Mouse (Mus musculus): ENCODE results near the gene Nol4l. TPM values are rescaled to one million over a fixed set of nuclear protein-coding genes. Genes with fewer than 3 reads are reported as not detected.

Nol4l gene
- polyA plus RNA-seq (2014; fragmentation: Illumina TruSeq; extraction: RNeasy Lipid Tissue Mini Kit (QIAGEN cat#74804); ENCODE audit: low read depth, low replicate concordance) = 73.8 TPM

DNA sequence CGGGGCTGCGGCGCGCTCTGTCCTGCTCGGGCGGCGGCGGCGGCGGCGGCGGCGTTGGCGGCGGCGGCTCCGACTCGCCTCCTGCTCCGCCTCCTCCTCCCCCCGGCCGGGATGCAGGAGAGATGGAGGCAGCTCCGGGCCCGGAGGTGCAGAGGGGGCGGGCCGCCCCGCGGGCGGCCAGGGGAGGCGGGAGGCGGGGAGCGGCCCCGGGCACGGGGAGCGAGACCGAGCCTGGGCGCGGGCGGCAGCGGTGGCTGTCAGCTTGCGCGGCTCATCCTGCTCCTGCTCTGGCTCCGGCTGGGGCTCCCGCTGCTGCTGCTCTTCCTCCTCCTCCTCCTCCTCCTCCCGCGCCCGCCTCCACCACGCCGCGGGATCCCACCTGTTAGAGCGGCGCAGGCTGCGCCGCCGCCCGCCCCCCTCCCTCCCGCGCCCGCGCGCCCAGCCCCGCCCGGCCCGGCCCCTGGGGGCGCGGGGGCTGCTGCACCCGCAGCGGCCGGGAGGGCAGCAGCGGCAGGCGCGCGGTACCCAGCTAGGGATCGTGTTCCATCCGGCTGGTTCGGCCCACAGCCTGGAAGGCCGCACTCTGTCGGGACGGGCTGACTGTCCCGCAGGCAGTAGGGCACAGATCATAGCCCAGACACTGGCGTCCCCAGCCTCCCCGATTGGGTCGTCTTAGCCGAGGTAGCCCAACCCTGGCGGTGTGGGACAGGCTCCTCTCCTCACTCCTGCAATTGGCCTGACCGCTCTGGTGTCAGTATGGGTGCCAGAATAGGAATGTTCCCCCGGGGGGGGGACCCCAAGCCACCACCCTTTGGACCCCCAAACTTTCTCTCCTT, at the start of gene Nol4l:
TSS of gene Nol4l (minus strand) at position 41 of the 836 bp plus-strand sequence.

DNA sequence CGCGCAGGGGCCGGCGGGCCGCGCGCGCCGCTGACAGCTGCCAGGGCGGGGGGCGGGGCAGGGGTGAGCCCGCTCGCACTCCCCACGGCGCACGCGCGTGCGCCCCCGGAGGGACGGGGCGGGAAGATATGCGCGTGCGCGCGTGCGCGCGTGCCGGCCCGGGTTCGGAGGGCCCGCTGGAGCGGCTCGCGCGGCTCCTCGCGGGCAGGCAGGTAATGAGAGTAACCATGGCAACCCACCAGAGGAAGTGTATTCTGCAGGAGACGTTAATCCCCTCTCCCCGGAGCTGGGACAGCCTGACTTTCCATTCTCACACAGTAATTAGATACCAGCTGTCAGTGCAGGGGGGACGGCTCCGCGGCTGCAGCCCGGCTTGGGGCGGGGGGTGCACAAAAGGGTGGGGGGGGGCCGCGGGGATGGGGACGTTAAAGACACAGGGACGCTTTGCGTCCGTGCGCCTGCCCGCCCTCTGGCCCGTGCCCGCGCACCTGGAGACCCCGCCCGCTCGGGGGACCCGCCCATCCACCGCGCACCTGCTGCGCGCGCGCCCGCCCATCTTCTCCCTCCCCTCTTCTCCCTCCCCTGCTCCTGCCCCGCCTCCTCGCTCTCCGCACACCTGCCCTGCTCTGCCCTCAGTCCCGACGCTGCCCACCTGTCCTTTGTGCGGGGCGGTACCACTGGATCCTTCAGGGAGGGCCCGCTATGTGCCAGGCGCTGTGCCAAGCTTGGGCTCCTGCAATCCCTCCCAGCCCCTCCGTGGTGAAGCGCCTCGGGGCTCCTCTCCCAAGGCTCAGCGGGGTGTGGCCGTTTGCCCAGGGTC, 37.0 kb downstream of the Nol4l start, which contains the start of gene 4930404H24Rik:
TSS of gene 4930404H24Rik (plus strand) at position 218 of the 820 bp plus-strand sequence.

Other genes with a start within 250 kb of the Nol4l start
- 79.1 TPM for gene Kif3b, start 238.6 kb downstream of the Nol4l start, polyA plus RNA-seq (2014; fragmentation: Illumina TruSeq; extraction: RNeasy Lipid Tissue Mini Kit (QIAGEN cat#74804); ENCODE audit: low read depth, low replicate concordance)
- gene Asxl1, start 184.1 kb downstream of the Nol4l start, polyA plus RNA-seq (2014; fragmentation: Illumina TruSeq; extraction: RNeasy Lipid Tissue Mini Kit (QIAGEN cat#74804); ENCODE audit: low read depth, low replicate concordance) = 39.8 TPM
- gene 4930404H24Rik, start 37.2 kb downstream of the Nol4l start, polyA plus RNA-seq (2014; fragmentation: Illumina TruSeq; extraction: RNeasy Lipid Tissue Mini Kit (QIAGEN cat#74804); ENCODE audit: low read depth, low replicate concordance) = 4.5 TPM
- 3.4 TPM for gene Commd7, start 102.8 kb upstream of the Nol4l start, polyA plus RNA-seq (2014; fragmentation: Illumina TruSeq; extraction: RNeasy Lipid Tissue Mini Kit (QIAGEN cat#74804); ENCODE audit: low read depth, low replicate concordance)
- gene Dnmt3b, start 119.5 kb upstream of the Nol4l start, polyA plus RNA-seq (2014; fragmentation: Illumina TruSeq; extraction: RNeasy Lipid Tissue Mini Kit (QIAGEN cat#74804); ENCODE audit: low read depth, low replicate concordance) = 2.3 TPM
- gene Dnmt3c, start 166.7 kb upstream of the Nol4l start, polyA plus RNA-seq (2014; fragmentation: Illumina TruSeq; extraction: RNeasy Lipid Tissue Mini Kit (QIAGEN cat#74804); ENCODE audit: low read depth, low replicate concordance) = 0.28 TPM
- 246 TPM for gene Mapre1, start 211.3 kb upstream of the Nol4l start, polyA plus RNA-seq (2014; fragmentation: Illumina TruSeq; extraction: RNeasy Lipid Tissue Mini Kit (QIAGEN cat#74804); ENCODE audit: low read depth, low replicate concordance)
- gene Efcab8, start 250.0 kb upstream of the Nol4l start, polyA plus RNA-seq (2014; fragmentation: Illumina TruSeq; extraction: RNeasy Lipid Tissue Mini Kit (QIAGEN cat#74804); ENCODE audit: low read depth, low replicate concordance) = 15.6 TPM

Measured in testis, adult 10 weeks (tissue).